In genomic region chr7:36655931-36656330, GRCm38 (mm10) we compare ENCODE assay signal across 31 mouse cellular contexts. TPM values are rescaled to one million over a fixed set of nuclear protein-coding genes. Genes with fewer than 3 reads are reported as not detected.
"Had no signal": no experiment of that assay in that cellular context is flagged by ENCODE, and none has a peak within 500 bp of the region (broad histone marks: within the 10 kb centered on the region; RNA-seq: fewer than 3 reads in every experiment).

No protein-coding gene starts in this region.

- H3K9me3 ChIP-seq: limb, embryonic 10.5 days; limb, embryonic 12.5 days; limb, embryonic 13.5 days; limb, embryonic 15.5 days; liver, embryonic 12.5 days; liver, embryonic 13.5 days; liver, embryonic 15.5 days; lung, embryonic 15.5 days; midbrain, embryonic 10.5 days; midbrain, embryonic 12.5 days; midbrain, embryonic 13.5 days; midbrain, embryonic 15.5 days had no signal

- H3K4me2 ChIP-seq: limb, embryonic 12.5 days; limb, embryonic 13.5 days; limb, embryonic 15.5 days; liver, embryonic 11.5 days; liver, embryonic 12.5 days; liver, embryonic 13.5 days; liver, embryonic 15.5 days; lung, embryonic 14.5 days; lung, embryonic 15.5 days; midbrain, embryonic 12.5 days; midbrain, embryonic 13.5 days; midbrain, embryonic 15.5 days had no signal

- H3K4me1 ChIP-seq: liver, embryonic 12.5 days; liver, embryonic 13.5 days; liver, embryonic 15.5 days; lung, embryonic 15.5 days; megakaryocyte, embryonic 14.5 days; midbrain, embryonic 12.5 days; midbrain, embryonic 15.5 days had no signal

- H3K4me3 ChIP-seq: left cerebral cortex, adult 2 months; limb, embryonic 10.5 days; limb, embryonic 12.5 days; limb, embryonic 13.5 days; limb, embryonic 15.5 days; liver, embryonic 12.5 days; liver, embryonic 13.5 days; liver, embryonic 15.5 days; lung, embryonic 15.5 days; megakaryocyte, embryonic 14.5 days; midbrain, embryonic 10.5 days; midbrain, embryonic 12.5 days; midbrain, embryonic 13.5 days; midbrain, embryonic 15.5 days; myocyte had no signal

- ATAC-seq: liver, embryonic 12.5 days; liver, postnatal 0 days; lung, postnatal 0 days; midbrain, embryonic 13.5 days; midbrain, embryonic 15.5 days had no signal

- H3K36me3 ChIP-seq: limb, embryonic 10.5 days; limb, embryonic 12.5 days; limb, embryonic 13.5 days; limb, embryonic 15.5 days; liver, embryonic 12.5 days; liver, embryonic 13.5 days; liver, embryonic 15.5 days; lung, embryonic 15.5 days; midbrain, embryonic 10.5 days; midbrain, embryonic 12.5 days; midbrain, embryonic 13.5 days; midbrain, embryonic 15.5 days had no signal

- H3K27me3 ChIP-seq: limb, embryonic 12.5 days; limb, embryonic 13.5 days; limb, embryonic 15.5 days; liver, embryonic 12.5 days; liver, embryonic 13.5 days; liver, embryonic 15.5 days; lung, embryonic 15.5 days; megakaryocyte, embryonic 14.5 days; midbrain, embryonic 15.5 days had no signal

- H3K27ac ChIP-seq: left cerebral cortex, adult 2 months; limb, embryonic 10.5 days; limb, embryonic 12.5 days; limb, embryonic 13.5 days; limb, embryonic 15.5 days; liver, embryonic 12.5 days; liver, embryonic 13.5 days; liver, embryonic 14.5 days; liver, embryonic 15.5 days; lung, embryonic 15.5 days; macrophage; midbrain, embryonic 10.5 days; midbrain, embryonic 12.5 days; midbrain, embryonic 13.5 days; midbrain, embryonic 15.5 days had no signal

- H3K9ac ChIP-seq: limb, embryonic 12.5 days; limb, embryonic 13.5 days; limb, embryonic 15.5 days; liver, embryonic 12.5 days; liver, embryonic 13.5 days; liver, embryonic 14.5 days; liver, embryonic 15.5 days; liver, postnatal 0 days; lung, embryonic 14.5 days; lung, embryonic 15.5 days; midbrain, embryonic 12.5 days; midbrain, embryonic 13.5 days; midbrain, embryonic 15.5 days had no signal

- DNase-seq: layer of hippocampus, postnatal 36 days; left cerebral cortex, postnatal 4 days; liver; liver, embryonic 13.5 days; liver, postnatal 0 days; lung, adult 18-20 months; lung, adult 2 months; lung, embryonic 14.5 days; lung, postnatal 10 days; lung, postnatal 14 days; lung, postnatal 36 days; lung, postnatal 4 days; midbrain, embryonic 14.5 days had no signal

RNA-seq across cellular contexts. Expression of gene Tshz3, which starts 42.0 kb away (rescaled TPM):
- polyA plus RNA-seq: macrophage had no signal
